Mouse (Mus musculus) left cerebral cortex, postnatal 25 days (tissue): ENCODE data around the gene Umps. TPM values are rescaled to one million over a fixed set of nuclear protein-coding genes. Genes with fewer than 3 reads are reported as not detected.

Experiments used
- total RNA-seq, 2 experiments: library from RNA; stranded (reverse); gene quantifications; 2 replicates each; pipeline ENCODE4 v1.2.3; 2021

Umps gene
- total RNA-seq, 2 experiments from 2014 or later: 15.2 to 16.1 TPM

Other genes starting within 250 kb of the Umps start
- under 1 TPM in 1 of 2 experiments, not detected in 1; 0.16 TPM for gene Muc13, start 173.0 kb downstream of the Umps start, total RNA-seq
- 10 to 100 TPM; 37.3 to 39.3 TPM for gene Itgb5, start 137.4 kb downstream of the Umps start, total RNA-seq